Mouse (Mus musculus): ENCODE measurements around the gene Arl15. TPM values are rescaled to one million over a fixed set of nuclear protein-coding genes. Genes with fewer than 3 reads are reported as not detected.

Gene Arl15
- polyA plus RNA-seq, 1 experiment from 2014 or later: 9.5 TPM

GRCm38 (mm10) chr13:114198252-114198799, 404.0 kb downstream of the Arl15 start:
- Histone ChIP-seq H3K27me3 (ENCODE audit: control insufficient read depth, insufficient read depth, low read length) (no peaks in the 10 kb centered on the region), H3K4me1 (ENCODE audit: control insufficient read depth, insufficient read depth, low read length) (no peaks in the 10 kb centered on the region), H3K4me2 (ENCODE audit: low read depth) (no peak overlapping the region), H3K9ac (ENCODE audit: low read length) (no peak overlapping the region), H3K36me3 (ENCODE audit: control insufficient read depth, insufficient read depth, low read length) (no peaks in the 10 kb centered on the region), H3K27ac (ENCODE audit: low read depth, low read length) (no peak overlapping the region), H3K4me3 (ENCODE audit: low read depth, low read length) (no peak overlapping the region), H3K9me3 (ENCODE audit: control insufficient read depth, low read length) (no peaks in the 10 kb centered on the region)
- ATAC-seq (ENCODE audit: insufficient read depth, low FRiP score, low TSS enrichment) (no peak), DNase-seq (ENCODE audit: low spot score) (no peak)
- WGBS: 90% methylated on average over 10 of the region's 10 CpGs

DNA sequence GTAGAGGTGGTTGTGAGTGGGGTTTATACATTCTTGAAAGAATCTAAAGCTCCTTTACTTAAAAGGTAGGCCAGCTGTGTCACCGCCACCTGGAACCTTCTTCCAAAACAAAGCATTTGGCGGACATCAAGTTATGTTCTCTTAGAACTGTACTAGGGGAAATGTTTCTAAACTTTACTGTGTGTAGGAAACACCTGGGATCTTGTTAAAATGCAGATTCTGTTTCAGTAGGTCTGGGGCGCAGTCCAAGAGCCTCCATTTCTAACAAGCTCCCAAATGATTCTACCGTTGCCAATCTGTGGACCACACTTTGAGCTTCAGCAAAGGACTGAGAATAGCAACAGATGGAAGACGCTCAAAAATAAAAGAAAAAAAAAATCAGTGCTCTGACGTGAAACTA, 405.4 kb downstream of the Arl15 start:
- no peaks in the 10 kb centered on the region for H3K9me3 ChIP-seq (ENCODE audit: control insufficient read depth, low read length)
- no peak overlapping the region for H3K4me3 ChIP-seq (ENCODE audit: low read depth, low read length)
- no peaks in the 10 kb centered on the region for H3K4me1 ChIP-seq (ENCODE audit: control insufficient read depth, insufficient read depth, low read length)
- 92% methylated on average over 6 of the region's 6 CpGs for WGBS
- H3K27me3 ChIP-seq (ENCODE audit: control insufficient read depth, insufficient read depth, low read length): no peaks in the 10 kb centered on the region
- no peaks in the 10 kb centered on the region for H3K36me3 ChIP-seq (ENCODE audit: control insufficient read depth, insufficient read depth, low read length)
- no peak overlapping the region for H3K4me2 ChIP-seq (ENCODE audit: low read depth)
- no peak overlapping the region for H3K9ac ChIP-seq (ENCODE audit: low read length)
- H3K27ac ChIP-seq (ENCODE audit: low read depth, low read length): no peak overlapping the region
- DNase-seq (ENCODE audit: low spot score) (no peak), ATAC-seq (ENCODE audit: insufficient read depth, low FRiP score, low TSS enrichment) (no peak)

- ATAC-seq (ENCODE audit: insufficient read depth, low FRiP score, low TSS enrichment): no peak
- Histone ChIP-seq H3K36me3 (ENCODE audit: control insufficient read depth, insufficient read depth, low read length) (no peaks in the 10 kb centered on the region), H3K9ac (ENCODE audit: low read length) (no peak overlapping the region), H3K4me2 (ENCODE audit: low read depth) (no peak overlapping the region), H3K4me3 (ENCODE audit: low read depth, low read length) (no peak overlapping the region), H3K9me3 (ENCODE audit: control insufficient read depth, low read length) (no peaks in the 10 kb centered on the region), H3K27ac (ENCODE audit: low read depth, low read length) (no peak overlapping the region), H3K4me1 (ENCODE audit: control insufficient read depth, insufficient read depth, low read length) (no peaks in the 10 kb centered on the region), H3K27me3 (ENCODE audit: control insufficient read depth, insufficient read depth, low read length) (no peaks in the 10 kb centered on the region)
- 86% methylated on average over 7 of the region's 7 CpGs for WGBS
- no peak for DNase-seq (ENCODE audit: low spot score)
Measured at GRCm38 (mm10) chr13:114200545-114200944, 406.2 kb downstream of the Arl15 start.

GRCm38 (mm10) chr13:114202806-114203570, 408.7 kb downstream of the Arl15 start:
- Histone ChIP-seq H3K4me1 (ENCODE audit: control insufficient read depth, insufficient read depth, low read length) (no peaks in the 10 kb centered on the region), H3K9me3 (ENCODE audit: control insufficient read depth, low read length) (no peaks in the 10 kb centered on the region), H3K9ac (ENCODE audit: low read length) (no peak overlapping the region), H3K27me3 (ENCODE audit: control insufficient read depth, insufficient read depth, low read length) (no peaks in the 10 kb centered on the region), H3K4me3 (ENCODE audit: low read depth, low read length) (no peak overlapping the region), H3K4me2 (ENCODE audit: low read depth) (no peak overlapping the region), H3K36me3 (ENCODE audit: control insufficient read depth, insufficient read depth, low read length) (no peaks in the 10 kb centered on the region), H3K27ac (ENCODE audit: low read depth, low read length) (no peak overlapping the region)
- WGBS: 90% methylated on average over 15 of the region's 15 CpGs
- DNase-seq (ENCODE audit: low spot score) (no peak), ATAC-seq (ENCODE audit: insufficient read depth, low FRiP score, low TSS enrichment) (no peak)

Other genes with a start within 250 kb of the Arl15 start
- gene Snx18, start 175.9 kb upstream of the Arl15 start, polyA plus RNA-seq (2014; fragmentation: Nextera tagmentation; extraction: Ambion mirVana): 32.2 and 33.7 TPM in 2 replicates
- 0.32 and 0.41 TPM in 2 replicates for gene Hspb3, start 130.8 kb upstream of the Arl15 start, polyA plus RNA-seq (2014; fragmentation: Nextera tagmentation; extraction: Ambion mirVana)

Measured in neural tube, embryonic 11.5 days (tissue).